Mouse (Mus musculus): ENCODE data around the gene Tex29.

GRCm38 (mm10) chr8:11831174-11831573 is 9.1 kb upstream of the Tex29 start:
- TF ChIP-seq CTCF (IDR thresholded peaks at IDR 0.05; ENCODE audit: low read depth) (no peak), EP300 (IDR thresholded peaks at IDR 0.05; ENCODE audit: low read depth) (no peak)
